ENCODE assay signal across 9 mouse cellular contexts in the genomic region with DNA sequence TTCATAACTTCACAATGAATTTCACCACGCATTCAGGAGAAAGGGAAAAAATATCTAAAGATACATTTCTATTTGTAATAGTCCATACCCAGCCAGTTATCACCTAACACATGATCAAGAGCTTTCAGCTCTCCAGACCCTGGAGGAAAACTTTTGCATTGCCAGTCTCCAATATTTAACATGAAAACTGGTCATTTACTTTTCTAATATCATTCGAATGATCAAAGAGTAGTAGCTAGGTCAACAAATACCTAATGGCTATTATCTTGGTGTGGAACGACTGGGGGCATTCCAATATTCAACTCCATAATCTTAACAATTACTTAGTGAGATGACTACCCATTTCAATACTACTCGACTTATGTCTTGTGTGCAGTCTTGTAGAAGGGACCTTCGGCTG. TPM values are rescaled to one million over a fixed set of nuclear protein-coding genes. Genes with fewer than 3 reads are reported as not detected.
DNase-seq lines count a peak whose midpoint lies in the region; ATAC-seq and TF ChIP-seq lines count a peak whose summit lies in the region.
"Had no signal": no experiment of that assay in that cellular context is flagged by ENCODE, and none has a peak within 500 bp of the region (broad histone marks: within the 10 kb centered on the region; RNA-seq: fewer than 3 reads in every experiment).

No protein-coding gene starts in this region.

- no peak overlapping the region for H3K27ac ChIP-seq in kidney, adult 2 months (ENCODE audit: insufficient read depth, low read depth, low read length)
- H3K27ac ChIP-seq in hindbrain, embryonic 14.5 days: peak overlapping the region; percentile 96
- peak overlapping the region; percentile 97 for H3K27ac ChIP-seq in midbrain, embryonic 15.5 days

- H3K4me1 ChIP-seq in kidney, adult 2 months (ENCODE audit: control insufficient read depth, insufficient read depth, low read length): peaks cover 12% of the 10 kb centered on the region
- peaks cover 28% of the 10 kb centered on the region for H3K4me1 ChIP-seq in hindbrain, embryonic 14.5 days (replicated peaks; ENCODE audit: control insufficient read depth, insufficient read depth, low read length)
- H3K4me1 ChIP-seq in midbrain, embryonic 15.5 days: peaks cover 20% of the 10 kb centered on the region

- H3K9me3 ChIP-seq in hindbrain, embryonic 14.5 days (ENCODE audit: control insufficient read depth, low read length): no peaks in the 10 kb centered on the region
- no peaks in the 10 kb centered on the region for H3K9me3 ChIP-seq in midbrain, embryonic 15.5 days

- no peaks in the 10 kb centered on the region; the same call in 1 of the 2 replicates for H3K36me3 ChIP-seq in kidney, adult 2 months (ENCODE audit: control insufficient read depth, insufficient read depth, low read length)
- H3K36me3 ChIP-seq in hindbrain, embryonic 14.5 days (replicated peaks; ENCODE audit: control insufficient read depth, insufficient read depth): peaks cover under 1% of the 10 kb centered on the region; the same call in 1 of the 2 replicates
- H3K36me3 ChIP-seq in midbrain, embryonic 15.5 days (replicated peaks): no peaks in the 10 kb centered on the region

- WGBS in kidney, adult 2 months: 3% methylated on average over 5 of the region's 5 CpGs
- WGBS in hindbrain, embryonic 14.5 days: 16% methylated on average over 5 of the region's 5 CpGs
- WGBS in midbrain, embryonic 15.5 days: 18% methylated on average over 5 of the region's 5 CpGs

- H3K27me3 ChIP-seq in kidney, adult 2 months (replicated peaks; ENCODE audit: control insufficient read depth, insufficient read depth, low read length): no peaks in the 10 kb centered on the region
- no peaks in the 10 kb centered on the region for H3K27me3 ChIP-seq in hindbrain, embryonic 14.5 days (ENCODE audit: control insufficient read depth, insufficient read depth, low read length)
- H3K27me3 ChIP-seq in midbrain, embryonic 15.5 days (replicated peaks): no peaks in the 10 kb centered on the region

- DNase-seq in kidney, adult 2 months: no peak
- DNase-seq in kidney, adult 8-10 months: no peak
- DNase-seq in adipocyte (ENCODE audit: low spot score): peak; percentile 55
- no peak for DNase-seq in hindbrain, embryonic 14.5 days (ENCODE audit: low spot score)
- DNase-seq in retina, embryonic 14.5 days (ENCODE audit: low spot score): no peak
- DNase-seq in gastrocnemius, adult 8-10 months (ENCODE audit: low spot score in 2 of 2): no peak
- DNase-seq in frontal cortex, postnatal 10 days (ENCODE audit: low spot score in 2 of 2): no peak
- DNase-seq: gastrocnemius, postnatal 36 days had no signal

- H3K4me2 ChIP-seq in hindbrain, embryonic 14.5 days (replicated peaks): peak overlapping the region; percentile 75
- peak overlapping the region; percentile 61 for H3K4me2 ChIP-seq in midbrain, embryonic 15.5 days

- H3K9ac ChIP-seq in hindbrain, embryonic 14.5 days: peak overlapping the region; percentile 88
- peak overlapping the region; percentile 87 for H3K9ac ChIP-seq in midbrain, embryonic 15.5 days

- H3K4me3 ChIP-seq in kidney, adult 2 months (ENCODE audit: insufficient read depth, low read depth, low read length): peak overlapping the region; percentile 79; the same call in 1 of the 2 replicates
- peak overlapping the region; percentile 81 for H3K4me3 ChIP-seq in hindbrain, embryonic 14.5 days (replicated peaks; ENCODE audit: low read length)
- peak overlapping the region; percentile 88 for H3K4me3 ChIP-seq in midbrain, embryonic 15.5 days

- no peak for TF ChIP-seq POLR2A in kidney, adult 2 months (IDR thresholded peaks at IDR 0.05; ENCODE audit: low read depth, low read length)

- TF ChIP-seq CTCF in kidney, adult 2 months (conservative IDR thresholded peaks at IDR 0.05; ENCODE audit: insufficient read depth, insufficient read length, low read depth, low read length): no peak

- no peak for ATAC-seq in hindbrain, embryonic 14.5 days (ENCODE audit: low FRiP score)
- no peak for ATAC-seq in midbrain, embryonic 15.5 days (replicated peaks)

RNA-seq across cellular contexts. Expression of gene Lsmem1, which starts 22.3 kb away (rescaled TPM):
- polyA plus RNA-seq in kidney, adult 2 months (2012; rRNA removed): 0.20 TPM in 1 of 2 replicates, not detected in the other
- 0.10 TPM in 1 of 2 replicates, not detected in the other for polyA plus RNA-seq in hindbrain, embryonic 14.5 days (2014; fragmentation: Nextera tagmentation; extraction: Ambion mirVana)
- not detected in 2 replicates for polyA plus RNA-seq in midbrain, embryonic 15.5 days (2015; fragmentation: Nextera tagmentation; extraction: Ambion mirVana)
- total RNA-seq in gastrocnemius, adult 8-10 months (2022): 10 to 100 TPM; 64.2 to 78.9 (median 74.6) TPM

RNA-seq across cellular contexts. Expression of gene Ifrd1, which starts 26.7 kb away (rescaled TPM):
- polyA plus RNA-seq in kidney, adult 2 months (2012; rRNA removed): 7.9 and 8.2 TPM in 2 replicates
- polyA plus RNA-seq in hindbrain, embryonic 14.5 days (2014; fragmentation: Nextera tagmentation; extraction: Ambion mirVana): 178 and 205 TPM in 2 replicates
- polyA plus RNA-seq in midbrain, embryonic 15.5 days (2015; fragmentation: Nextera tagmentation; extraction: Ambion mirVana): 152 and 160 TPM in 2 replicates
- 100 to 1,000 TPM in 2 of 4 experiments, 10 to 100 TPM in 2; 93.1 to 126 (median 105) TPM for total RNA-seq in gastrocnemius, adult 8-10 months (2022)

Comparison
In these comparisons a context has a peak if more than half of its experiments do, and no peak if none do; other contexts are left out.
1. RNA of gene Ifrd1, which starts 26.7 kb away (polyA plus RNA-seq): 178 to 205 TPM in hindbrain, embryonic 14.5 days and 152 to 160 TPM in midbrain, embryonic 15.5 days; 7.9 to 8.2 TPM in kidney, adult 2 months; every median in the first group is over 10 times any median in the second.
2. Peak in every context shown above with its lines, with median percentiles within 50 percentile points of each other: H3K4me3 ChIP-seq.